Mouse (Mus musculus) kidney, postnatal 10 days (tissue): ENCODE measurements around the gene Tfap2d.

Source experiments
- DNase-seq: peaks from one replicate; pipeline ENCODE4 v3.0.0; 2021; ENCODE audit warnings: mixed read lengths

The Tfap2d gene

DNA sequence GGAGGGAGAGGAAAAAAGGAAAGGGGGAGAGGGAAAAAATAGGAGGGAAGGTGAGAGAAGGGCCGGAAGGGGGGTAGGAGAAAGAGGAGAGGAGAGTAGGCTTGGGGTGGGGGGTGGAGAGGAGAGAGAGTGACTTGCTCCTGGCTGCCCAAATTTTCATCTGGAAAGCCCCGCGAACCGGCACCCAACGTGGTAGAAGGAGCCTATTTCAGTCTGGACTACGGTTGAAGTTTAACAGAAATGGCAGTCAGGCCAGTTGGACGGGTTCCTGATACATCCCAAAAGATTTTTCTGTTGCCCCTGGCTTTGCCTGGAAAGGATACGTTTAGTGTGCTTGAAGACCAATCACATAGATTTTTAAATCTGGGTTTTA lies 108.2 kb downstream of the Tfap2d start:
- DNase-seq, result peak; percentile 67

- DNase-seq, result no peak
Measured at GRCm38 (mm10) chr1:19211546-19212154, 108.8 kb downstream of the Tfap2d start.

DNA sequence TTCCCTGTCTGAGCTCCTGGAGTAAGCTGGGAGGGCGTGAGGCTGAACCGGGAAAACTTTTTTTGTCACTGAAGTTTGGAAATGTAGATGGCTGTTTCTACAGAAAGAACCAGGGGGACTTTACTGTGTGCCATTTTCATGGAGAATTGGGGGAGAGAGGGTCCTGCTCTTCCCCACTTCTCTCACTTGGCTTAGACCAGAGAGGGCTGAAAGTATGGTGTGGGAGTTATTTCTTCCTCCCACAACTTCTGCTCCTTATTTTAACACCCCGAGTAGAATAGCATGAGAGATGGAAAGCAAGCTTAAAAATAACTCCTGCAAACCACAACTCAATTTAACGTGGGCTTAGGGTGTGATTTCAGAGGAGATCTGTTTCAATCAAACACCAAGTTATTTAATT lies 109.9 kb downstream of the Tfap2d start:
- DNase-seq, result no peak

GRCm38 (mm10) chr1:19213171-19213570 lies 110.3 kb downstream of the Tfap2d start:
- DNase-seq, result no peak

GRCm38 (mm10) chr1:19213851-19214395 lies 111.1 kb downstream of the Tfap2d start:
- no peak for DNase-seq
